Mouse (Mus musculus) heart, postnatal 0 days (tissue): ENCODE measurements around the gene Snf8. TPM values are rescaled to one million over a fixed set of nuclear protein-coding genes. Genes with fewer than 3 reads are reported as not detected.

Experiments used
- ATAC-seq: fragments of 200-750 bp; cut with Nextera tagmentation; 2 replicates; pipeline ENCODE4 v1.8.0; 2017; ENCODE audit warnings: low read depth, moderate number of reproducible peaks, moderate library complexity; ENCODE audit not compliant: insufficient read depth
- DNase-seq: peaks from one replicate; pipeline ENCODE4 v3.0.0-alpha.2; 2016; ENCODE audit warnings: low spot score
- H3K27ac ChIP-seq: fragments of 300-500 bp; sonication (generic); 2 replicates; pipeline ENCODE4 v1.5.1; 2014; ENCODE audit warnings: low read depth, mild to moderate bottlenecking
- H3K27me3 ChIP-seq: fragments of 300-500 bp; sonication (generic); 2 replicates; pipeline ENCODE4 v1.6.1; 2014; ENCODE audit warnings: low read length, mixed read lengths; ENCODE audit not compliant: control insufficient read depth, insufficient read depth
- H3K36me3 ChIP-seq: fragments of 300-500 bp; sonication (generic); replicated peaks from 2 replicates; pipeline ENCODE4 v1.6.1; 2014; ENCODE audit warnings: low read length, mixed read lengths; ENCODE audit not compliant: control insufficient read depth, insufficient read depth
- H3K4me1 ChIP-seq: fragments of 300-500 bp; sonication (generic); 2 replicates; pipeline ENCODE4 v1.6.1; 2014; ENCODE audit warnings: antibody characterized with exemption; ENCODE audit not compliant: control insufficient read depth, insufficient read depth
- H3K4me2 ChIP-seq: fragments of 300-500 bp; sonication (generic); 2 replicates; pipeline ENCODE4 v1.6.1; 2014; ENCODE audit warnings: low read depth, mild to moderate bottlenecking, low read length, moderate library complexity
- H3K4me3 ChIP-seq: fragments of 300-500 bp; sonication (generic); 2 replicates; pipeline ENCODE4 v1.5.1; 2014; ENCODE audit warnings: low read depth, low read length
- H3K9ac ChIP-seq: fragments of 300-500 bp; sonication (generic); replicated peaks from 2 replicates; pipeline ENCODE4 v1.6.1; 2014; ENCODE audit warnings: low read depth, low read length, mixed read lengths
- H3K9me3 ChIP-seq: fragments of 300-500 bp; sonication (generic); replicated peaks from 2 replicates; pipeline ENCODE4 v1.6.1; 2016; ENCODE audit warnings: low read length; ENCODE audit not compliant: control insufficient read depth
- CTCF ChIP-seq: IDR thresholded peaks from 2 replicates; pipeline ENCODE4 v1.5.1; 2016; ENCODE audit warnings: antibody characterized with exemption, control low read depth, low read depth
- EP300 ChIP-seq: IDR thresholded peaks from 2 replicates; pipeline ENCODE4 v1.6.1; 2016; ENCODE audit warnings: antibody characterized with exemption, low read depth
- WGBS: fragments of 180-500 bp; shearing (Covaris S2); extraction: QIAGEN DNeasy Blood & Tissue Kit; methylation state at CpG from one replicate; pipeline ENCODE4 v1.1.7; 2014; 5-methylcytosine and 5-hydroxymethylcytosine counted together
- polyA plus RNA-seq: library from polyadenylated mRNA; unstranded; fragments of >200 nt; fragmentation: Nextera tagmentation; extraction: Ambion mirVana; gene quantifications from 2 replicates; pipeline ENCODE4 v1.2.1, GENCODE M21; 2015
- total RNA-seq: library from RNA; depleted of rRNA; stranded (reverse); fragments of >200 nt; gene quantifications from 2 replicates; pipeline ENCODE4 v1.2.3, GENCODE M21; 2014; ENCODE audit warnings: low replicate concordance

Snf8 gene
- total and polyA plus RNA-seq, 2 experiments from 2014 or later = 25.2 to 63.0 TPM

DNA sequence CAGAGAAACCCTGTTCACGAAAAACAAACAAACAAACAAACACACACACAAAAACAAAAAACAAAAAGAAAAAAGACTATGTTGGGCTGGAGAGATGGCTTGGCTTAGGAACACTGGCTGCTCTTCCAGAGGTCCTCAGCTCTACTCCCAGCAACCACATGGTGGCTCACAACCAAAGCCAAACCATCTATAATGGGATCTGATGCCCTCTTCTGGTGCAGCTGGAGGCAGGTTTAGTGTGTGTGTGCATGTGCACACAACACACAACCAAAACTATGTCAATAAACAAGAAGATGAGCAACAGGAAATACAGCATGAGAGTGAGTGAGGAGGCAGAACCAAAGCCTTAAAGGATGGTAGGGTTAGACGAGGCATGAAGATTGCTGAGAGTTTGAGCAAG, 3.0 kb upstream of the Snf8 start:
- Histone ChIP-seq H3K27ac (no peak overlapping the region), H3K4me1 (peaks cover 10% of the 10 kb centered on the region), H3K36me3 (no peaks in the 10 kb centered on the region), H3K4me2 (no peak overlapping the region), H3K4me3 (no peak overlapping the region), H3K9ac (no peak overlapping the region), H3K27me3 (no peaks in the 10 kb centered on the region; the same call in 1 of the 2 replicates), H3K9me3 (no peaks in the 10 kb centered on the region)
- peak; percentile 32; the same call in 1 of the 2 replicates for TF ChIP-seq CTCF
- TF ChIP-seq EP300 = no peak
- ATAC-seq (no peak), DNase-seq (no peak)
- 79% methylated on average over 2 of the region's 2 CpGs for WGBS

DNA sequence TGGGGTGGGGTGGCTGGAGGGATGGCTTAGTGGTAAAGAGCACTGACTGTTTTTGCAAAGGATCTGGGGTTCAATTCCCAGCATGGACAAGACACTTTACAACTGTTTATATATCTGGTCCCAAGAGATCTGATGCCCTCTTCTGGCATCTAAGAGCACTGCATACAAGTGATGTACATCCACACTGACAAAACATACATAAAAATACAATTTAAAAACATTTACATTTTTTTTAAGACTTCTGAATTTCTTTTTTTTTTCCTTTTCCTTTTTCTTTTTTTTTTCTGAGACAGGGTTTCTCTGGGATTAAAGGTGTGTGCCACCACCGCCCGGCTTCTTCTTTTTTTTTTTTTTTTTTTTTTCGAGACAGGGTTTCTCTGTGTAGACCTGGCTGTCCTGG, 1.4 kb upstream of the Snf8 start:
- WGBS = 96% methylated on average over 2 of the region's 3 CpGs

DNA sequence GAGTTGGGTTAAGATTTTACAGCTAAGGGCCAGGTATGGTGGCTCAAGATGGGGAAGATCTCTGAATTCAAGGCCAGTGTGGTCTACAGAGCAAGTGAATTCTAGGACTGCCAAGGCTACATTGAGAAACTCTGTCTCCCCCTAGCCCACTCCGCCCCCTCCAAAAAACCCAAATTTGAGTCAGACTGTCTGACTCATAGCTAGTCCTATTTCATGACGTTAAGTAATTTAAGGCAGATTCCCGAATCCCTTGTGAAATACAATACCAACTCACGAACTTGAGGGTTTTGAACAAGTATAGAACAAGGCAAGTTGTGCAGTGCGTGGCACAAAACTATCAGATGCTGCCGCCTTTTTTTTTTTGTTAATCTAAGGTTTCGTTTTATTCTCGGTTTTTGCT, 569 bp upstream of the Snf8 start:
- DNase-seq = no peak
- Histone ChIP-seq H3K36me3 (peaks cover 3% of the 10 kb centered on the region; the same call in 1 of the 2 replicates), H3K4me3 (peak overlapping the region; percentile 89), H3K9ac (no peak overlapping the region), H3K27ac (peak overlapping the region; percentile 67; the same call in 1 of the 2 replicates), H3K4me2 (peak overlapping the region; percentile 94), H3K4me1 (peaks cover 10% of the 10 kb centered on the region), H3K27me3 (no peaks in the 10 kb centered on the region; the same call in 1 of the 2 replicates), H3K9me3 (no peaks in the 10 kb centered on the region)
- no peak for ATAC-seq
- 46% methylated on average over 8 of the region's 8 CpGs for WGBS
- no peak for TF ChIP-seq EP300
- TF ChIP-seq CTCF = no peak

More for the DNA sequence above, 1.4 kb upstream of the Snf8 start:
- Histone ChIP-seq H3K4me1 (peaks cover 10% of the 10 kb centered on the region), H3K27ac (no peak overlapping the region), H3K9me3 (no peaks in the 10 kb centered on the region), H3K27me3 (no peaks in the 10 kb centered on the region; the same call in 1 of the 2 replicates), H3K9ac (no peak overlapping the region), H3K36me3 (peaks cover 3% of the 10 kb centered on the region; the same call in 1 of the 2 replicates), H3K4me2 (no peak overlapping the region), H3K4me3 (no peak overlapping the region)
- TF ChIP-seq EP300 (no peak), CTCF (peak; percentile 26; the same call in 1 of the 2 replicates)
- DNase-seq = no peak
- ATAC-seq = no peak

DNA sequence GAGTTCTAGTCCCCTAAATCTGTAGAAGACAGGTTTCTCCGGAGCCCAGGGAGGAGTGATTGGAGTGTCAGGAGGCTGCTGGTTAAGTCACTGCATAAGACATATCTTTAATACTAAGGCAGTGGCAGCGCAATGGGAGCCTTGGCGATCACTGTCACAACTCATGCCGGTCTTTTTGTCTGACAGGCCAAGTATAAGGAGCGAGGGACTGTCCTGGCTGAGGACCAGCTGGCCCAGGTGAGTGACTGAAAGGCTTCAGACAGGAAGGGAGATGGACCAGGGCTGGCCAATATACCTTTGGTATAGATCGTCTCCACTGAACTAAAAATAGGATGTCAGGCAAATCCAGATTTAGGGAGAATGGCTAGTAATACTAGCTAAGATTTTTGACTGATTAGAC, 448 bp downstream of the Snf8 start:
- TF ChIP-seq EP300 (no peak), CTCF (no peak)
- ATAC-seq = no peak

DNA sequence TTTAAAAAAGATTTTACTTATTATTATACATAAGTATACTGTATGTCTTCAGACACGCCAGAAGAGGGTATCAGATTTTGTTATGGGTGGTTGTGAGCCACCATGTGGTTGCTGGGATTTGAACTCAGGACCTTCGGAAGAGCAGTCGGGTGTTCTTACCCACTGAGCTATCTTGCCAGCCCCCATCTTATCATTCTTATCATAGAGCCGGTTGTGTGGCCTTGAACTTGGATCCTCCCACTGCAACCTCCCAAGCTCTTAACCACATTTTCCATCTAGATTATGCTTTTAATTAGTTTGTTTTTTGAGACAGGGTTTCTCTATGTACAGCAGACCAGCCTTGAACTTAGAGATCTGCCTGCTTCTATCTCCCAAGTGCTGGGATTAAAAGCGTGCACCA, 2.8 kb downstream of the Snf8 start:
- Histone ChIP-seq H3K27ac (no peak overlapping the region), H3K36me3 (peaks cover 3% of the 10 kb centered on the region; the same call in 1 of the 2 replicates), H3K4me3 (no peak overlapping the region), H3K27me3 (no peaks in the 10 kb centered on the region), H3K4me1 (peaks cover 10% of the 10 kb centered on the region), H3K9me3 (no peaks in the 10 kb centered on the region), H3K4me2 (no peak overlapping the region), H3K9ac (no peak overlapping the region)
- TF ChIP-seq CTCF = no peak
- TF ChIP-seq EP300 = no peak
- DNase-seq (no peak), ATAC-seq (no peak)
- 76% methylated on average over 5 of the region's 5 CpGs for WGBS

More for the DNA sequence above, 448 bp downstream of the Snf8 start:
- Histone ChIP-seq H3K9ac (peak overlapping the region; percentile 77), H3K9me3 (no peaks in the 10 kb centered on the region), H3K4me2 (peak overlapping the region; percentile 94), H3K27ac (peak overlapping the region; percentile 67), H3K36me3 (peaks cover 3% of the 10 kb centered on the region; the same call in 1 of the 2 replicates), H3K4me3 (peak overlapping the region; percentile 89), H3K27me3 (no peaks in the 10 kb centered on the region), H3K4me1 (peaks cover 10% of the 10 kb centered on the region)
- DNase-seq = no peak
- 3% methylated on average over 6 of the region's 6 CpGs for WGBS

DNA sequence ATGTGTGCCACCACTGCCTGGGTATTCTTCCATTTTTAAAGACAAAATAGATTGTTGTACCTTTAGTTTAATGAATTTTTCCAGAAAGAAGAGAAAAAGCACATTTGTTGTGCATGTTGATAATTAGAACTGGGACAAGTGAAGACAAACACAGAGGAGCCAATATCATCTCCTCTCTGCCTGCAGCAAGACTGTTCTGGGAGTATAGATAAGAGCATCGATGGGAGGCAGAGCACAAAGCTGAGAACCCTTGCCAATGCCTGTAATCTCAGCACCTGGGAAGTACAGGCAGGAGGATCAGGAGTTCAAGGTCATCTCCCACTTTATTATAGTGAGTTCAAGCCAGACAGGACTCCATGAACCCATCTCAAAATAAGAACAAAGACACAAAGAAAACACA, 3.9 kb downstream of the Snf8 start:
- Histone ChIP-seq H3K4me1 (peaks cover 10% of the 10 kb centered on the region), H3K36me3 (peaks cover 10% of the 10 kb centered on the region), H3K4me3 (no peak overlapping the region), H3K9ac (no peak overlapping the region), H3K27me3 (no peaks in the 10 kb centered on the region), H3K27ac (no peak overlapping the region), H3K4me2 (no peak overlapping the region), H3K9me3 (no peaks in the 10 kb centered on the region)
- no peak for DNase-seq
- ATAC-seq = no peak
- no peak for TF ChIP-seq EP300
- no peak for TF ChIP-seq CTCF
- 42% methylated on average over 1 of the region's 1 CpGs for WGBS
